Mouse (Mus musculus) gastrocnemius, postnatal 25 days (tissue): ENCODE measurements around the gene Chd1. TPM values are rescaled to one million over a fixed set of nuclear protein-coding genes. Genes with fewer than 3 reads are reported as not detected.
"Not testable (repeated sequence)": the region's sequence is repeated elsewhere in the genome, so short reads cannot be mapped to it uniquely, and the experiment has no call there.

Experiments used
- DNase-seq: peaks from one replicate; pipeline ENCODE4 v3.0.0; 2022
- long read RNA-seq, 2 experiments: library from polyadenylated mRNA; stranded (forward); transcript quantifications; one replicate each; pipeline ENCODE4 v2.0.0; 2021
- total RNA-seq, 2 experiments: library from RNA; stranded (reverse); gene quantifications; 1 replicate in 1 of 2; 2 replicates in 1 of 2; pipeline ENCODE4 v1.2.3; 2021

Chd1 gene
- 10 to 100 TPM; 12.1 to 12.3 TPM for total RNA-seq
- long read RNA-seq, experiment 1, partial matches to known transcripts: 1 of 2 reads
- long read RNA-seq, experiment 1, other reads (novel, unspliced or antisense): 1 of 2 reads
- long read RNA-seq, experiment 2, full-length matches to known transcripts: 1 of 7 reads
- long read RNA-seq, experiment 2, partial matches to known transcripts: 4 of 7 reads
- long read RNA-seq, experiment 2, other reads (novel, unspliced or antisense): 2 of 7 reads

DNA sequence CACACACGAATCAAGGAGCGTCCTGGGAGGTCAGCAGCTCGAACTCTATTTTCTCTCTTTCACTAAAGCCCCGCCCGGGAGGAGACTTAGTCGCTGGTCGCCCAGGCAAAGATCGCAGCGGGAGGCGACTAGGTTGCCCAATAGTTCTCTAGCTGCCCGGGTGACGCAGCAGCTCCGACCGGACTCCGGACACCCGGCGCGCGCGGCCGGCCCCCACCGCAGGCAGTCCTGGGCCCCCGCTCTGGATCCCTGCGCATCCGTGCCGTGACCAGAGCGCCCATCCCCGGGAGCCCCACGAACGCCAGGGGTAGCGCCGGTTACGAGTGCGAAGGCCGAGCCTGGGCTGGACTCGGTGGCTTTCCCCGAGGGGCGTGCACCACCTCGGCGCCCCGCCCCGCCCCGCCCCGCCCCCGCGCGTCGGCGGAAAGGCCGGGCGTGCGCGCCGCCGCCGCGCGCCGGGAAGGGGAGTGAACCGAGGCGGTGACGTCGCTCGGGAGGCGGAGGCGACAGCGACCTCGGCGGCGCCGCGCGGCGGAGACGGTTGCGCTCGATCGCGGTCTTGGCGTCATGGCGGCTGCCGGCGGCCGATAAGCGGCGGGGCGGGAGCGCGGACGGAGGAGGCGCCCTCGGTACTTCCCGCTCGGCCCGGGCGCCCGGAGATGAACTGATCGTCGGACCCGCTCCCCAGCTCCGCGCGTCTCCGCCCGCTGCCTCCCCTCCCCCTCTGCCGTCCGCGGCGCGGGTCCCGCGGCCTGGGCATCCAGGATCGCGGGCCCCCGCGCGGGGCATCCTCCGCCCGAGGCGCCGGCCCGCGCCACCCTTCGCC is at the start of gene Chd1:
Chd1 (plus strand) TSS at position 493 of the 826 bp plus-strand sequence.
- DNase-seq: peak; percentile 92

DNA sequence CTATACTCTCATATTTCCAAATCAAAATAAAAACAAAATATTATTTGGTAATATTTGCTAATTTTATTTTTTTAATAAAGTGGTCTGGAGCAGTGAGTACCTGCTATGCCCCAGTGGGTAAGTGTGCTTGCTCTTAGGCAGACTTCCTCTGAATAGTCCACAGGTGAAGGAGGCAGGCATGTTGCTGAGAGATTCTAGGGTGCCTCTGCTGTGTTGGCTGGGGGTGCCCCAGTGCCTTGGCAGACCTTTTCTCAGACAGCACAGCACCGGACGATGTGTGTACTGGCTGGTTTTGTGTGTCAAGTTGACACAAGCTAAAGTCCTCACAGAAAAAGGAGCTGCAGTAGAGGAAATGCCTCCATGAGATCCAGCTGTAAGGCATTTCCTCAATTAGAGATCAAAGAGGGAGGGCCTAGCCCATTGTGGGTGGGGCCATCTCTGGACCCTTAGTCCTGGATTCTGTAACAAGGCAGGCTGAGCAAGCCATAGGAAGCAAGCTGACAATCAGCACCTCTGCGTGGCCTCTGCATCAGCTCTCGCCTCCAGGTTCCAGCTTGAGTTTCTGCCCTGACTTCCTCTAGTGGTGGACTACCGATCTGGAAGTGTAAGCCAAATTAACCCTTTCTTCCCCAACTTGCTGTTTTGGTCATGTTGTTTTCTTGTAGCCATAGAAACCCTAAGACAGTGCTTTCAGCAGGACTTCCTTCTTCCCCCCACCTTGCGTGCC is 47.7 kb upstream of the Chd1 start:
- DNase-seq: peak; percentile 13

DNA sequence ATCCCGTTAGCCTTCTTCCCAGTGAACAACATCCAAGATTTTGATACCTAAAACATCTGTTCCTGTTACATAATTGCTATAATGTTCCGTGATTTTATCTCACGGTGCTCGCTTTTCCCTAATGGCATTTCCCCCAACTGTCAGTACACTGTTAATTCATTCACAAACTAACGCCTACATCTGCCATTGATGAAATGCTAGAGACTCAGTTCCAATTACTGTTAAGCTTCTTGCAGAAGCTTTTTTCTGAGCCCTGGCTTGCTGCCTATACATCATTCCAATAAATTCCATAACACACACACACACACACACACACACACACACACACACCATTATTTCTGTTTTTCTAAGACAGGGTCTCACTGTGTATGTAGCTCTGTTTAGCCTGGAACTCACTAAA is 31.9 kb upstream of the Chd1 start:
- no peak for DNase-seq

DNA sequence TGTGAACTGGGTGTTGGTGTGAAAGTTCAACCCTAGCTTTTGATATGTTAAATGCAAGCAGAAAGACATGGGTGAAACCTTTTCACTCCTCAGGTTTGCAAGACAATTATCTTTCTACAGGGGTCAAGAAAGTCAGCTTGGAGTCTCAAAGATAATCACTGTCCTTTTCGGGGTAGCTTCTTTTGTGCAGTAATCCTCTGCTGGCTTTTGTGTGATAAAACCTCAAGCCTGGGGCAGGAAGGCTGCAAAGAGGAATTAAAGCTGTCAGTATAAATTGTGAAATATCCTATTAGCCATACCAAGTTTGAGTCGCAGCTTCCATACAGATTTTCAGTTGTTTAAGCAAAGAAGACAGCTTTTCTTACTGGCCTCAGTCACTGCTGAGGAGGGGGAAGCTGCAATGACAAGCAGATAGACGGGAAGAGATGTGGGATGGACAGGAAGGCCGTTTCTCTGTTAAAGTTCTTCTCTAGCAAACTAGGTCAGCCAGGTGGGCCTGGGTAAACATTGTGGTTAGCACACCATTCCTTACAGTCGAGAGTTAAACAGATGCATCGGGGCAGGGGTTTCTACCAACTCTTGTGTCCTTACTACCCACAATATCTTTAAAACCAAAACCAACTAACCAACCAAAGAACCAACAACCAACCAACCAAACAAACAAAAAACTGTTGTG is 26.7 kb upstream of the Chd1 start:
- no peak for DNase-seq

DNA sequence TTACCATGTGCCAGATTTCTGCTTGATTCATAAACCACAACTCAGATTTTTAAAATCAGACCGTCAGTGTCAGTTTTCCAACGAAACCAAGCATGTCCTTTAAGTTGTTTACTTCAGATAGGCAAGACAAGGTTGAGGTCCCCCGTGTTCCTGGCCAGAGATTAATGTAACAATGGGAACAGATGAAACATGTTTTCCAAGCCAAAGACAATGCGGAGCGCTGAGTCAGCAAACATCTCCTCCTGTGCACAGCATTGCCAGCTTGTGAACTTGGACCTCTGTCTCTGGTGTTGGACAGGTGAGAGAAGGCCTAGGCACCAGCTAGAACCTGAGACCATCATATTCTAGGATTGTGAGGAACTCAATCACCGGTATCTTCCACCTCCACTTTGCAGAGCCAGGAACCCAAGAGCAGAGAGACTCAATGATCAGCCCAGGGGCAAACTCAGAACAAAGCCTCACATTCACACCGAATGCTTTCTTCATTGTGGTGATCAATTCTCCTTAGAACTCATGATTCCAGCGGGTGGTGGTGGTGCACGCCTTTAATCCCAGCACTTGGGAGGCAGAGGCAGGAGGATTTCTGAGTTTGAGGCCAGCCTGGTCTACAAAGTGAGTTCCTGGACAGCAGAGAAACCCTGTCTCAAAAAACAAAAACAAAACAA is 24.7 kb upstream of the Chd1 start:
- DNase-seq: no peak

DNA sequence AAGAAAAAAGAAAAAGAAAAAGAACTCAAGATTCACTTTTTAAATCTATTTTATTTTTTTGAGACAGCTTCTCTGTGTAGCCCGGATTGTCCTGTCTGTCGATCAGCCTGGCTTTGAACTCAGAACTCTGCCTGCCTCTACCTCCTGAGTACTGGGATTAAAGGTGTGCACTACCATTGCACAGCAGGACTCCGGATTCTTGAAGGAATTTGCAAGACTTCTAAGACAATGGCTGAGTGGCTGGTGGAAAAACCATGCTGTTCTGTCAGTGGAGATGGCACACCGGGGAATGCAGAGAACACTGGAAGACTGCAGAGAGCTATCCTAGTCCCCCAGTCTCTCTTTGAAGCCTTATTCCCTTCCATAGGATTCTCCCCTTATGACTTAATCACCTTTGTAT is 24.1 kb upstream of the Chd1 start:
- no peak for DNase-seq

DNA sequence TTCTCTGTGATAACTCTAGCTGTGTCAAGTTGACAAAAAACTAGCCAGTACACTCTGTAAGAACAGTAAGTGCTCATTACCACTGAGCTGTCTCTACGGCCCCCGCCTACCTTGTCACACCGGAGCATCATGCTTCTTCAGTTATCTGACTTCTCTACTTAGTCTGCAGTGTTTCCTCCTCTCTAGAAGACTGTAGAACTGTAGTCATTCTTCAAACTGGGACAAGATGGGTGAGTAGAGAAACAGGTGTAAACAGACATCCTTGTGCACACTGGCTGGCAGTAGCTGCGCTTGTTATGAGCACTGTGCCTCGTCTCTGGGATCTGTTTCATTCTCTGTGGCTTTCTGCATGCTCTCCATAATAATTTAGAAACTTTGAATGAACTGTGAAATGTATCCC is 18.4 kb upstream of the Chd1 start:
- no peak for DNase-seq

DNA sequence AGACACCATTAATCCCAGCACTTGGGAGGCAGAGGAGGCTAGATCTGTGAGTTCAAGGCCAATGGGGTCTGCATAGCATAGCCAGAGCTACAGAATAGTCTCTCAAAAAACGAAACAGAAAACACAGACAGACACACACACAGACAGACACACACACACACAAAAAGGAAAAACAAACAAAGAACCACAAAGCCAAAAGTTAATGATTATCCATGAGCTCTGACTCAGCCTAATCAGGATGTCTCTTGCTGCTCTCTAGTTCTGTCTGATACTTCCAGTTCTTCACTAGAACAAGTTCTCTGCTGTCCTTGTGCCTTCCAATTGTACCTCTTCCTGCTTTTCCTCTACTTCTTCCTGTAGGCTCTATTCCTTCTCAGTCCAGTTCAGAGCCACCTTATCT is 14.5 kb upstream of the Chd1 start:
- DNase-seq: no peak

DNA sequence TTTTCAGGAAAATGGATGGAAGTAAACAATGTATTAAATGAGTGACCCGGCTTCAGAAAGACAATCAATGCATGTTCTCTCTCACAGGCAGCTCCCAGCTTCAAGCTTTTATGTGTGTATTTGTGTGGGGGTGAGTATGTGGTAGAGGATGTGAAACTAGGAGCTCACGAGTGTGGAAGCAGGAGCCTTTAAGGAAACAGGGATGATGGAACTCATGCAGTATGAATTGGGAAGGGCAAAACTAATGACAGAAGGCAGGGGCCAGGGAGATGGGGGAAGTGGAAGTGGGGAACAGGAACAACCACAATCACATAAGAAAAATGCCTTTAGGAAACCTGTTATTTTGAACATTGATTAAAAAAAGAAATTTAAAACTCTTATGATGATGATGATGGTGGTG is 9.2 kb upstream of the Chd1 start:
- DNase-seq: no peak

DNA sequence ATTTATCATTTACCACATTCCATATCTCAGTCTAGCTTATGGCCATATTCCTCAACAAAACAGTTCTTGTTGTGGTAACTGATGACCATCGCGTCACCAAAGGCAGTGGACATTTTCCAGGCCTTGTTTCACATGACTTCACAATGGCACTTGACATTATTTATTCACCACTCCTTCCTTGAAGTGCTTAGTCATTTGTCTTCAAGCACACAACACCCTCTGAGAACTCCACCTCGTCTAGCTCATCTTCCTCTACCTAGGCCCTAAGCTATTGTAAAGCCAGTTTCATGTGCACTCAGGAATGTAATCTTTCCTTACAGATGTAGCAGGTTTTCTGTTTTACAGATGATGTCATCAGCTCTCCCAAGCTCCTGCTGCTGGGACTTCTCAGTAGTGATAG is 5.8 kb upstream of the Chd1 start:
- no peak for DNase-seq

DNA sequence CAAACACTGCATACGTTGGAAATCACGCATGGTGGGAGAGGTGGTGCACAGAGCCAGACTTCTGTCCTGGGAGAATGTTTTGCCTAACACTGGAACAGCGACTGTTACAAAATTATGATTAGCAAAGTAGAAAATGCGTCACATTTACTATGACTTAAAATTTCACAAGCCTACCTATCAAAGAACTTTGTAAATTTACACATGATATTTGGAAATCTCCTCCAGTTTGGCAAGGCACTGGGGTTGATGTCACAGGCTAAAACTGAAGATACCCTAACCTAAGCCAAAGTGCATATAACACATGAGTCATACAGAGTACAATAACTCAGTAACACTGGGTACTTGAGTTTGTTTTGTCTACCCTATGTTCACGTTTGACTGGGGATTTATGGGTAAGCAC is 3.3 kb upstream of the Chd1 start:
- no peak for DNase-seq

DNA sequence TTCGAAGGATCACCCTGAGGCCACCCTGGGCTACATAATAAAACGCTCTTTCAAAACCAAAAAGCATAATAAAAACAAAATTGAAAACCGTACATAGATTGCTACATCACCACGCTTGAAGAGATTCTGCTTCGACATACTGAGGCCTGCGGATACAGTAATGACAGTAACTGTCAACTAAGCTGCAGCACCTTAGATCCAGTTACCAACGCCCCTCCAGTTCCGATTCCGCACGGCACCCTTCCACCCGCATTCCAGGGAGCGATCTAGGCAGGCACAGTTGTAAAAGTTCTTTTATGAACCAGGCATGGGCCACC is 651 bp upstream of the Chd1 start:
- DNase-seq: no peak

DNA sequence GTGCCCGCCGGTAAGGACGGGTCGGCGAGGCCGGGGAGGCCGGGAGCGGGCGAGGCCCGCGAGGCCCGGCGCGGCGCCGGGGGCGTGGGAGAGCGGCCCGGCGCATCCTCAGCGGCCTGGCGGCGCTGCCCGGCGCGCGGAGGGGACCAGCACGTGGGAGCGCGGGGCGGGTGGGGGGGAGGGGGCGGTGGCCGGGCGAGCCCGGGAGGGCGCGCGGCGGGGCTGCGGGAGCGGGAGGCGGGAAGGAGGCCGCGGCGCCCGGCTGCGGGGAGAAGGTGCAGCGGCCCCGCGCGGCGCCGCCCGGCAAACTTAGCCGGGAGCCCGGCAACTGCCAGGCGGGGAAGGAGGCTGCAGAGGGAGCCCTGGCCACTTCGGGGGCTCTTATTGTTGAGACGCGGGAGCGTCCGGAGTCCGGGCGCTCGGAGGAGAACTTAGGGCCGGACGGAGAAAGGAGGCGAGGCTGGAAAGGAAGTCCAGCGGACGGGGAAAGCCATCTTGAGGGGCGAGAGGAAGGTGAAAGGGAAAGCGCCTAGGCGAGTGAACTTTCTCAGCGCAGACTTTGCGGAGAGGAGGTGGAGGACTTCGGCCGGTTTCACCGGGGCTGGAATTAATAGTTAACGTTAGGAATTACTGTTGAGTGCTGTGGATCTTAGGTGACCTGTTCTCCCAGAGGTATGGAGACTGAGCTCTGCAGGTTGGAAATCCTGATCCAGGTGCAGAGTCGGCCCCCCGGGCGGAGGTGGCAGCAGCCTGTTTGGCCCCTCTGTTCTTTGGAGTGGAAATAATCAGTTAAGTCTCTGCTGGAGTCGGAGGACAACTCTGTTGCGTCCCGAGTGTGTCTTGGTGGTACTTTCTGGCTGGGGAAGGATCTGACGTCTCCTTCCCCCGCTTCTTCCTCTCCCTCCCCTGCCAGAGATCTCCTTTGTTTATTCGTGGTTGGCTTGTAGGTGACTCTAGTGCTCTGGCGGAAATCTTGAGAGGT is 827 bp downstream of the Chd1 start:
- DNase-seq: peak; percentile 36

DNA sequence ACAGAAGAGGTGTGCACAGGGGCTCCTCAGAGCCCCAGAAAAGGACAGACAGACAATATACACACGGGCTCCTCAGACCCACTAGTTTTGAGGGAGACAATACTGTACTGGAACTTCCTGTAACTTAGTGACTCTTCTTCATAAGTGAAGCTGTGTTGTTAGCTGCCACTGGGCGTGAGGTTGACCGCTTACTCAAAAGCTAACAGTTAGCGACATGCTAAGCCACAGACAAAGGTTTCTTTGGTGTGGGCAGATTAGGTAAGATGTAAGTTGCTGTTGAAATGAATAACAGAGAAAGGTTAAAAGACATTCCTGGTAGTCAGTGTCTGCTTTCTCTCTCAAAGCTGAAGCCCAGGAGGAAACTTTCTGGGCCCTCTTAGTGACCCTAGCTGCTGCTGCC is 9.7 kb downstream of the Chd1 start:
- DNase-seq: no peak

DNA sequence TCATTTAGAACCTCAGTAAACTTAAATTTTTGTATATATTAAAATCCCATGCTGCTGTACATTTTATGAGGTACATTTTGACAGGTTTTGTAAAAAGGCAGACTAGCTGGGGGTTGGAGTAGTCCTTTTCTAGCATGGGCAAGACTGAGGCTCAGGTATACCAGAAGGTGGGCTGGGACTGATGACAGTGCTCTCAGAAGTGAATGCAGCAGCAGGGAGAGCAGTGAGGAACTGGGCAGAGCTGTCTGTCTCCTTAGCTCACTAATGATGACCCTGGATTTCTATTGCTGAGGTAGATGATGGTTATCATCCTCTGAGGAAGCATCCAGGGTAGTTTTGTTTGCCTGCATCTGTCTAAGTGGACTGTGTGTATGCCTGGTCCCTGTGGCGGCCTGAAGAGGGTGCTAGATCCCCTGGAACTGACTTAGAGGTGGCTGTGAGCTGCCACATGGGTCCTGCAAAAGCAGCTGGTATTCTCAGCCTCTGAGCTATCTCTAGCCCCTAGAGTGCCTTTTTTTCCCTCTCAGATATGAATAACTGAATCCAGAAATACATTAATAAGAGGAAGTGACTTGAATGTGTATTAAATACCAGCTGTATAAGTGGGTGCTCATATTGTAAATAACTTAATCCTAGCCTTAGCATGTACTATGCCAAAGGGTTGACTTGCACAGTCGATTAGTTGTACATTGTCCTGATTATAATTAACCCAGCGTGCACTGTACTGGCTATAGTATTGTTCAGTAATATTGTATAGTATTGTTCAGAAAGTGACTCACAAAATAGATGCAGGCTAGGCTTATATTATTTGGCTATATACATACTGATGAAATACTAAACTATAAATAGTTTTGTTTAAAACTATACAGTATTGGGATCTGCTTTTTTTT is 10.5 kb downstream of the Chd1 start:
- no peak for DNase-seq

DNA sequence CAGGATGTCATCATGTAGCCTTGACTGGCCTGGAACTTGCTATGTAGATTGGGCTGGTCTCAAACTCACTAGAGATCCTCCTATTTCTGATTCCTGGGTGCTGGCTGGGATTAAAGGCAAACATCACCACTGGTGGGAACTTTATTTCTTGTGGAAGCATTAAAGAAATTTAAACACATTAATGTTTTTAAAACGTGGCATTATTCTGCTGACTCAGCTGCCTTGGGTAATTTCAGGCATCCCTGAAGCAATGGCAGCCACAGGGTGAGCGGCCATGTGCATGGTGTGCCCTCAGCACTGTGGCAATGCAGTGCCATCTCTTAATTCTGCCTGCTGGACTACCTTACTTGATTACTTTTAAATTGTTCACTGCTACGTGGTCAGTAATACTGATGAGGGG is 11.2 kb downstream of the Chd1 start:
- DNase-seq: no peak

DNA sequence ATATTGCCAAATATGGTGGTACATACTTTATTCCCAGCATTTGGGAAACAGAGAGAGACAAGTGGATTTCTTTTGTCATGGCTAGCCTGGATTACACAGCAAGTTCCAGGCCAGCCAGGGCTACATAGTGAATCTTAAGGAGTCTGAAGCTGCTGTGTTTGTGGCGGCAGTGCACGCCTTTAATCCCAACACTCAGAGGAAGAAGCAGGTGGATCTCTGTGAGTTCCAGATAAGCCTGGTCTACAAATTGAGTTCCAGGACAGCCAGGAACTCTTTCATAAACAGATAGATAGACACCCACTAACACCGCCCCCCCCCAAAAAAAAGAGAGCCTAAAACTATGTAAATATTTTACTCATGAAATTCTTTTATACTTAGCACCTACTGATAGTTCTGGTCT is 16.1 kb downstream of the Chd1 start:
- no peak for DNase-seq

DNA sequence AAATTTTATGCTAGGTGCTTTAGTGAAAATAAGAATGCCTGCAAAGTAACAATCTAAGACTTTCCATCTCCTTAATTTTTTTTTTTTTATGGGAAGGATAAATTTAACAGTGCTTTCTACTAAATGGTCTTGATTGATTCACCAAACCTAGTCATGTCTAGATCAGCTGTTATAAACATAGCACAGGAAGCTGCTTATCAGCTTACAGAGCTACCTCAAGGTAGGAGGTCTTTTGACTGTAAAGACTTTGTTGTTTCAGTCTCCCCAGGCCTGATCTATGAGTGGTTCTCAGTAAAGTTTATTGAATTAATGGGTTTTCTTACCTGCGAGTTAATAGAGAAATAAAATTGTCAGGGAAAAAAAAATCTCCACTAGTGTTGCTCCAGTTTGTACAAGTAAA is 18.5 kb downstream of the Chd1 start:
- DNase-seq: no peak

DNA sequence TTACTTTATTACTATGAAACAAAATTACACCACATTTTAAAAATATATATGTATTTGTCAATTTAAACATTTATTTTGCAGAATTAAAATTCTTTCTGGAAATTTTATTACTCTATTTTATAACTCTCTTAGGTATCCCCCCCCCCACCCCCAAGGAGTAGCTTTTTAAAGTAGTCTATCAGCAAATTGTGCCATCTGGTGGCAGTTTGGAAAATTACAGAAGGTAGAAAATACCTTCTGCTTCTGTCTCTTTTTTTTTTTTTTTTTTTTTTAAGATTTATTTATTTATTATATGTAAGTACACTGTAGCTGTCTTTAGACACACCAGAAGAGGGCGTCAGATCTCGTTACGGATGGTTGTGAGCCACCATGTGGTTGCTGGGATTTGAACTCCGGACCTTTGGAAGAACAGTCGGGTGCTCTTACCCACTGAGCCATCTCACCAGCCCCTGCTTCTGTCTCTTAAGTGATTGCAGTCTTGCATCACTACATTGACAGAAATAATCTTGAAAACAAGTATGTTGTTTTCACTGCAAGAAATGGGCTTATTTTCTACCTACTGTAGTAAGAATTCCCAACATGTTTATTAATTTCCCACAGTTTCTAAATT is 19.2 kb downstream of the Chd1 start:
- DNase-seq: not testable (repeated sequence)

DNA sequence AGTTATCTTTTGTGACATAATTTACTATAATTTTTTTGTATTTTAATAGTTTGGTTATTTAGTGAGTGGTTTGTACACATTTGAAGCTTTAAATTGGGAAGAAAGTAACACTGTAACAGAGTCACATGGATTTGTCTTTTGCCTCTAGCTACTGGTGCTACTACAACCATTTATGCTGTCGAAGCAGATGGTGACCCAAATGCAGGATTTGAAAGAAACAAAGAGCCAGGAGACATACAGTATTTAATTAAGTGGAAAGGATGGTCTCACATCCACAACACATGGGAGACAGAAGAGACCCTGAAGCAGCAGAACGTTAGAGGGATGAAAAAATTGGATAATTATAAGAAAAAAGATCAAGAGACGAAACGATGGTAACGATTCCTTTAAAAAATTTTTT is 26.9 kb downstream of the Chd1 start:
- no peak for DNase-seq
